Mouse (Mus musculus) MN1 (cell line): ENCODE results near the gene Tlcd2.

Experiments
- DNase-seq: peaks from one replicate; pipeline ENCODE4 v3.0.0-alpha.2; 2016; ENCODE audit warnings: low spot score

Gene Tlcd2

GRCm38 (mm10) chr11:75466731-75467505 is 5.4 kb downstream of the Tlcd2 start:
- no peak for DNase-seq

- no peak for DNase-seq
Observed at GRCm38 (mm10) chr11:75467512-75468215, 6.1 kb downstream of the Tlcd2 start.

DNA sequence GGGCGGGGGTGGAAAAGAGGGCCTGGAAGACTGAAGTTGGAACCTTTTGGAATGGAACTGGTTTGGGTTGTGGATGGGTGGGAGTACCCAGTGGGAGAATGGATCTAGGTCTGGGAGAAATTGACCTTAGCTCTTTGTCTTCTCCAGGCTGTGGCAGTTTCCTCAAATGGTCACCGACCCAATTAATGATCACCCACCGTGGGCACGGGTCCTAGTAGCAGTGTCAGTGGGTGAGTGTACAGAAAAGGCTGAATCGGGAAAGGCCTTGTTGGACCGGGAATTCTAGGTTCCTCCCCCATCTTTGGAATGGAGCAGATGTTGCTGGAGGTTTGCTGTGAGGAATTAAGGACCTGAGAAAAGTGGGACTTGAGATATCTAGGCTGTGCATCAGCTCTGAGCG is 6.9 kb downstream of the Tlcd2 start:
- no peak for DNase-seq

DNA sequence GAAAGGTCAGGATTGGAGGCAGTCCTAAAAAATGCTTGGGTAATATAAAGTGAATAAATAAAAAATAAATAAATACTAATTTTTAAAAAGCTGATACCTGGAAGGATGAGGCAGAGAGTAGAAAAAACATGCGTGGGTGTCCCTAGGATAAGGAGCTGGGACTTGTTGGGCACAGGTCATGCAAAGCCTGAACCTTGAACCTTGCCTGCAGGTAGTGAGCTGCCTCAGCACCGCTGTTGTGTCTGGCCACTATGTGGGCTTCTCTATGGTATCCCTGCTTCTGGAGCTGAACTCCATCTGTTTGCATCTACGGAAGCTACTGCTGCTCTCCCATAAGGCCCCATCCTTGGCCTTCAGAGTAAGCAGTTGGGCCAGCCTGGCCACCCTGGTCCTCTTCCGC is 7.7 kb downstream of the Tlcd2 start:
- no peak for DNase-seq

- DNase-seq: no peak
Observed at GRCm38 (mm10) chr11:75470675-75471074, 9.2 kb downstream of the Tlcd2 start.

GRCm38 (mm10) chr11:75472469-75473081 is 11.1 kb downstream of the Tlcd2 start:
- DNase-seq: no peak

- DNase-seq: no peak
Observed at GRCm38 (mm10) chr11:75473376-75473775, 11.9 kb downstream of the Tlcd2 start.

DNA sequence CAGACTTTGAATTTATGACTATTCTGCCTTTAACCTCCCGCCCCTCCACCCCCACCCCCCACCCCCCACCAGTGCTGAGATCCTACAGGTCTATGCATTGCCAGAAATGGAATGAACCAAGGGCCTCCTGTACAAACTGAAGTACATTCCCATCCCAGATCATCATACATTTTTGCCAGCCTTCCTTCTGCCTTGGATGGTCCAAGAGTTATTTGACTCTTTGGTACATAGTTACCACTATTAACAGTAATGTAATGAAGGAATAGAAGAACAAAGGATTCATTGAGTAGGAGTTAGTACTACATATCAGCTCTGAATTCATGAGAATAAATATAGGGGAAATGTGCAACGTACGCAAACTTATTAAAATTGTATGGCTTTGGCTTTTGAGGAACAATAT is 24.7 kb downstream of the Tlcd2 start:
- no peak for DNase-seq

- peak; percentile 97 for DNase-seq
Observed at GRCm38 (mm10) chr11:75486601-75487285, 25.2 kb downstream of the Tlcd2 start, which contains the start of gene Prpf8. Gene Prpf8 (plus strand): TSS chr11:75486816.

DNA sequence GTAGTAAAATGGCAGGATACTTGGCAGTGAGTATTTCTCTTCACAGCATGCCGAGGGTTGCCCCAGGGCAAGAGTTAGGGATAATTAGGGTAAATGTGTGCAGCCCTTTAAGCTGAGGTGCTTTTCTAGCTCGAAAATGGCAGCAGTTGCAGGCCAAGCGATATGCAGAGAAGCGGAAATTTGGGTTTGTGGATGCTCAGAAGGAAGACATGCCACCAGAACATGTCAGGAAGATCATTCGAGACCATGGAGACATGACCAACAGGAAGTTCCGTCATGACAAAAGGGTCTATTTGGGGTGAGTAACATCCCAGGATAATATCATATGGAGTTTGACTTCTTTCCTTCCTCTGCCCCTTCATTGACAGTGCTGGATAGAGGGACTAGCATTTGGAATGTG is 26.0 kb downstream of the Tlcd2 start:
- no peak for DNase-seq

DNA sequence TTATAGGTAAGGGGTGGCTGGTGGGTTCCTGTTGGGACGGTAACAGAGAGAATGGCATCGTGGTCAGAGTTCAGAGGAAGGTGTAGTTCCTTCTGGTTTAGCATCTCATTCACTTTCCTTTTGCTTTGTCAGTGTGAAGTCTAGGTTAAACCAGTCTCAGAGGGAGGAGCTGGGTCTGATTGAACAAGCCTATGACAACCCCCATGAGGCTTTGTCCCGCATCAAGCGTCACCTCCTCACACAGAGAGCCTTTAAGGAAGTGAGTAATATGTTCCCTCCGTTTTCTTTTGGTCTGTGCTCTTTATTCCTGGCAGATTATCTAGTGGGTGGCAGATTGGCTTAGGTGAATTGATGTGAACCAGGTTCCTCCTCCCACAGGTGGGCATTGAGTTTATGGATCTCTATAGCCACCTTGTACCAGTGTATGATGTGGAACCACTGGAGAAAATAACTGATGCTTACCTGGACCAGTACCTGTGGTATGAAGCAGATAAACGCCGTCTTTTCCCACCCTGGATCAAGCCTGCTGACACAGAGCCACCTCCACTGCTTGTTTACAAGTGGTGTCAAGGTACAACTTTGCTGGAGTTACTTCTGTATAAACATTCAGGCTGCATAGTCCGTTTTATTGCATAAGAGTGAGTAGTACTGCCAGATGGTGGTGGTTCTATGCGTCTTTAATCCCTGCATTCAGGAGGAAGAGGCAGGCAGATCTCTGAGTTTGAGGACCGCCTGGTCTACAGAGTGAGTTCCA is 33.0 kb downstream of the Tlcd2 start:
- no peak for DNase-seq

DNA sequence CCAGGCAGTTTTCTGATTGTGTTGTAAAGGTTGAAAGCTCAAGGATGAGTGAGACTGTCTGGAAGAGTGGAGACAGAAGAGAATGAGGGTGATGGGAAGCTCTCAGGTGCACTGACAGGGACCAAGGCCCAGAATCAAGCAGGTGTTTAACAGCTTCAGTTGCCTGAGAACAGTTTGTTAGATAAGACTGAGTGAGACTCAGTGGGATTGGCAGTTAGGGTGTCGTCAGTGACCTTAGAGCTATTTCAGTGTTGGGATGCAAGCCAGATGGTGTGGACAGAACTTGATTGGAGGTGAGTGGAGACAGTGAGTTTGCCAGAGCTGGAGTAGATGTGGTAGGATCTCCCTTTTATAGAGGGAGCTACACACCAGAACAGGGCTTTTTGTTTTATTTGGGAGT is 36.6 kb downstream of the Tlcd2 start:
- DNase-seq: no peak

DNA sequence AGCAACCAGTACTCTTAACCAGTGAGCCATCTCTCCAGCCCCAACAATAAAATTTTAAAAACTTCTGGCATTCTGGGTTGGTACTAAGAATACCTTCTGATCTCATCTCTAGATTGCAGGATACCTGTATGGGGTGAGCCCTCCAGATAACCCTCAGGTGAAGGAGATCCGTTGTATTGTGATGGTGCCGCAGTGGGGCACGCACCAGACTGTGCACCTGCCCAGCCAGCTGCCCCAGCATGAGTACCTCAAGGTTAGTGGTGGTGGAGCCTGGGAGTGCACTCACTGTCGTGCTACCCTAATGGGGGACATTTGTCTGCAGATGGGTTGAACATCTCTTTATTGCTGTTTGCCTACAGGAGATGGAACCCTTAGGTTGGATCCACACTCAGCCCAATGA is 46.6 kb downstream of the Tlcd2 start:
- no peak for DNase-seq

DNA sequence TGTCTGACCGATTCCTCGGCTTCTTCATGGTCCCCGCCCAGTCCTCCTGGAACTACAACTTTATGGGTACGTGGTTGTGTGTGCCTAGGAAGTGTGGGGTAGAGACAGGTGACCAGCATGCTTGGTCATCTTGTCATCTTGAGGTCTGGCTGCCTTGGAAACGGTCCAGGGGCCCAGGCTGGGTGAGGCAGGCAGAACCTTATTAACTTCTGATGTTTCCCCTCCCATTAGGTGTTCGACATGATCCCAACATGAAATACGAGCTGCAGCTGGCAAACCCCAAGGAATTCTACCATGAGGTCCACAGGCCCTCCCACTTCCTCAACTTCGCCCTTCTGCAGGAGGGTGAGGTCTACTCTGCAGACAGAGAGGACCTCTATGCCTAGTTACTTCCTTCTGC is 47.4 kb downstream of the Tlcd2 start:
- DNase-seq: no peak

- DNase-seq: peak; percentile 71
Observed at GRCm38 (mm10) chr11:75509741-75510626, 48.5 kb downstream of the Tlcd2 start, which contains the start of gene Rilp. Gene Rilp (plus strand): TSS chr11:75510094.

- peak; percentile 85 for DNase-seq
Observed at GRCm38 (mm10) chr11:75510627-75510993, 49.1 kb downstream of the Tlcd2 start.

- DNase-seq: peak; percentile 23
Observed at GRCm38 (mm10) chr11:75511213-75511612, 49.7 kb downstream of the Tlcd2 start.

DNA sequence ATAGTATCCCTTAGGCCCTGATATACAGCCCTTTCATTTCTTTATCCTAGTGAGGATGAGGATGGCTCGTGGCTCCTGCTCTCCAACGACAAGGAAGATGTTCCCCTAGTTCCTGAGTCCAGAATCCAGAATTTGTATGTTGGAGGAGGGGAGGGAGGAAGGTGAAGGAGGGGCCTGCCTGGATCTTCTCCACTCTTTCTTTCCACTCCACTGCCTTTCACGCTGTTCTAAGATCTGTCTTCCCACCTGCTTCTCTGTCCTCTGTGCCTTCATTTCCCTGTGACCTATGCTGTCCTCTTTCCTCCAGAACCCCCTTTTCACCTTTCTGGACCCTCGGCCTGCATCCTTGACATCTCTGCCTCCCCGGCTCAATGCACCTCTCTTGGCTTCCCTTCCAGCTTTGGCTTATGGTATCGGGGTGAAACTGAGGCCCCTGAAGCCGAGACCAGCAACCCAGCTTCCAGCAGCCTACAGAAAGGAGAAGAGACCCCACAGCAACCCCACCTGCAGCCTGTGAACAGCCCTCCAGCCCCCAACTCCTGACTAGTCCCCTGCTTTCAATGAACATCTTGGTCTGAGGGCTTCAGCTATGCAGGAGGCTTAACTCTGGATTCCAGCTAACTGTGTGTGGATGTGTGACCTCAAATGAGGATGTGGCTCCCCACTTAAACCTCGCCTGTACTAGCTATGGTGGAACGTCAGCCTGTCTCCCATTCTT is 50.9 kb downstream of the Tlcd2 start:
- no peak for DNase-seq

DNA sequence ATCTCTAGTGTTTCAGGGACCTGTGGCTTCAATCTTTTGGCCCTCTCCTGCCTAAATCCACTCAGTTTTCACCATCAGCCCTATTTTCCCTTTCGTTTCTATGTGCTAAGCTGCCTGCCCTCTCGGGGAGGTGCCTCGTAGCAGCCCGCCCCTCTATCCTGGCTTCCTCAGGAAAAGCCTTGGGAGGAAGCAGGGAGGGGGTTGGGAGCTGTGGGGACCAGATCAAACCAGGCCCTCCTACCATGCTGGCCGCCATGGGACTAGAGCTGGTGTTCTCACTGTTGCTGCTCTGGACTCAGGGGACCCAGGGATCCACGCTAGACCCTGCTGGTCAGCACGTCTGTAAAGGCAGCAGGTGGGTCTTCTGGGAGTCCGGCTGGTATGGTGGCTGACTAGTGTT is 51.8 kb downstream of the Tlcd2 start, which contains the start of gene Scarf1:
Gene Scarf1 (plus strand): TSS at position 205 of the 400 bp plus-strand sequence.
- DNase-seq: no peak

GRCm38 (mm10) chr11:75515186-75515585 is 53.7 kb downstream of the Tlcd2 start:
- no peak for DNase-seq
